Mouse (Mus musculus): ENCODE measurements around the gene Gm8279. TPM values are rescaled to one million over a fixed set of nuclear protein-coding genes. Genes with fewer than 3 reads are reported as not detected.

Gene Gm8279
- total RNA-seq (2023) = not detected in 4 replicates

GRCm38 (mm10) chr14:5131219-5131618, at the start of gene Gm8279:
Gene Gm8279, plus strand, starts transcription at chr14:5131519.

GRCm38 (mm10) chr14:5164235-5164634, 32.9 kb downstream of the Gm8279 start, which contains the start of gene Gm3317:
Gene Gm3317, plus strand, starts transcription at chr14:5164535.

GRCm38 (mm10) chr14:5185493-5185892, 54.2 kb downstream of the Gm8279 start, which contains the start of gene Gm8271:
Gene Gm8271, plus strand, starts transcription at chr14:5185793.

Other genes starting within 250 kb of the Gm8279 start
- gene Gm3278, start 239.1 kb upstream of the Gm8279 start, total RNA-seq (2023) = not detected in 4 replicates
- gene Gm8297, start 147.6 kb upstream of the Gm8279 start, total RNA-seq (2023) = not detected in 4 replicates
- gene Gm3298, start 115.6 kb upstream of the Gm8279 start, total RNA-seq (2023) = not detected in 4 replicates
- gene 4930555G01Rik, start 80.9 kb upstream of the Gm8279 start, total RNA-seq (2023) = not detected in 4 replicates
- gene Gm8281, start 60.5 kb upstream of the Gm8279 start, total RNA-seq (2023) = not detected in 4 replicates
- gene Gm3317, start 33.0 kb downstream of the Gm8279 start, total RNA-seq (2023) = not detected in 4 replicates
- not detected in 4 replicates for gene Gm8271, start 54.3 kb downstream of the Gm8279 start, total RNA-seq (2023)
- not detected in 4 replicates for gene Gm3526, start 129.1 kb downstream of the Gm8279 start, total RNA-seq (2023)
- not detected in 4 replicates for gene Gm3542, start 203.4 kb downstream of the Gm8279 start, total RNA-seq (2023)